Mouse (Mus musculus) heart, embryonic 16.5 days (tissue): ENCODE data around the gene Gm20388. TPM values are rescaled to one million over a fixed set of nuclear protein-coding genes. Genes with fewer than 3 reads are reported as not detected.
A peak's percentile ranks its signal among the peaks of the same experiment; 100 is the strongest.

Source experiments
- ATAC-seq: fragments of 200-750 bp; cut with Nextera tagmentation; replicated peaks from 2 replicates; pipeline ENCODE4 v1.8.0; 2017; ENCODE audit warnings: moderate number of reproducible peaks; ENCODE audit not compliant: insufficient read depth, low FRiP score; ENCODE audit errors: extremely low read depth
- H3K27ac ChIP-seq: fragments of 300-500 bp; sonication (generic); 2 replicates; pipeline ENCODE4 v1.5.1; 2014; ENCODE audit warnings: mild to moderate bottlenecking, low read length, control low read depth, moderate library complexity
- H3K27me3 ChIP-seq: fragments of 300-500 bp; sonication (generic); 2 replicates; pipeline ENCODE4 v1.6.1; 2014; ENCODE audit warnings: low read length, mixed read lengths; ENCODE audit not compliant: control insufficient read depth, insufficient read depth
- H3K36me3 ChIP-seq: fragments of 300-500 bp; sonication (generic); 2 replicates; pipeline ENCODE4 v1.6.1; 2014; ENCODE audit not compliant: control insufficient read depth, insufficient read depth
- H3K4me1 ChIP-seq: fragments of 300-500 bp; sonication (generic); 2 replicates; pipeline ENCODE4 v1.6.1; 2014; ENCODE audit warnings: low read length, mixed read lengths; ENCODE audit not compliant: control insufficient read depth, insufficient read depth
- H3K4me2 ChIP-seq: fragments of 300-500 bp; sonication (generic); 2 replicates; pipeline ENCODE4 v1.6.1; 2014; ENCODE audit warnings: low read depth, mild to moderate bottlenecking, control low read depth, low read length
- H3K4me3 ChIP-seq: fragments of 300-500 bp; sonication (generic); 2 replicates; pipeline ENCODE4 v1.5.1; 2014; ENCODE audit warnings: mild to moderate bottlenecking, control low read depth, low read length
- H3K9ac ChIP-seq: fragments of 300-500 bp; sonication (generic); 2 replicates; pipeline ENCODE4 v1.6.1; 2014; ENCODE audit warnings: low read length, control low read depth
- H3K9me3 ChIP-seq: fragments of 300-500 bp; sonication (generic); replicated peaks from 2 replicates; pipeline ENCODE4 v1.6.1; 2016; ENCODE audit warnings: low read length; ENCODE audit not compliant: control insufficient read depth
- WGBS: fragments of 180-500 bp; shearing (Covaris S2); extraction: QIAGEN DNeasy Blood & Tissue Kit; methylation state at CpG from one replicate; pipeline ENCODE4 v1.1.7; 2014; 5-methylcytosine and 5-hydroxymethylcytosine counted together
- polyA plus RNA-seq: library from polyadenylated mRNA; unstranded; fragments of >200 nt; fragmentation: Nextera tagmentation; extraction: Ambion mirVana; gene quantifications from 2 replicates; pipeline ENCODE4 v1.2.1, GENCODE M21; 2015

Gm20388 gene
- polyA plus RNA-seq, 1 experiment from 2014 or later: 4.5 TPM

DNA sequence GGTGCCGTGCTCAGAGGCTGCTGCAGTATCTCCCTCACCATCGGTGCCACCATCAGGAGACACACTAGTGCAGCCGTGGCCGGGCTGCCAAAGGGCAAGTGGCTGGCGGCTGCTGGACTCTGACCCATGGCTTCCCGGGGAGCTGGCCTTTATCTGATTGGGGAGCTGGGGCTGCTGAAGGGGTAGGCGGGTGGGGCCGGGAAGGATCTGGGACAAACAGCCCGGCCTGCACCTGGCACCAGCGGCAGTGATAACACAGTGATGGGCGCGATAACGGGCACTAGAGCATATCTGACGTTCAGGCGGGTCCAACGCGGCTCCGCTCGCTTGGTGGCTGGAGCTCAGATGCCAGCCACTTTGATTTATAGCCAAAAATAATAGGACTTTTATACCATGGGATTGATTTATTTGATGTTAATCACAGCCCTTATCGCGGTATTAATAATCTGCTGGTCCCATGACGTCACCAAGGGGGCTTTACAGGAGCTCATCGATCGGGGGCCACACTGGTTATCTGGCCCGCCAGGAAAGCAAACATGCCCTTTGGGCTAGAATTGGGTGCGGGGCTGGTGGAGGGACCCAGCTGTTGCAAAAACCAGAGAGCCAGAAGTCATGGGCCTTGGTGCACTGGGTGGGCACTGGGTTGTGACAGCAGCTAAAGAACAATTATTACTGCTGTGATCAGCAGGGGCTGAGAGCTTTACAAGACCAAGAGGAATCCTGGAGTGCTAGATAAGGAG, 2396.2 kb downstream of the Gm20388 start:
- H3K4me2 ChIP-seq: no peak overlapping the region
- peaks cover 6% of the 10 kb centered on the region; the same call in 1 of the 2 replicates for H3K36me3 ChIP-seq
- H3K9me3 ChIP-seq: no peaks in the 10 kb centered on the region
- H3K4me3 ChIP-seq: no peak overlapping the region
- peaks cover 49% of the 10 kb centered on the region for H3K4me1 ChIP-seq
- no peak overlapping the region for H3K27ac ChIP-seq
- ATAC-seq: no peak
- no peak overlapping the region for H3K9ac ChIP-seq
- H3K27me3 ChIP-seq: no peaks in the 10 kb centered on the region
- WGBS: 80% methylated on average over 26 of the region's 26 CpGs

DNA sequence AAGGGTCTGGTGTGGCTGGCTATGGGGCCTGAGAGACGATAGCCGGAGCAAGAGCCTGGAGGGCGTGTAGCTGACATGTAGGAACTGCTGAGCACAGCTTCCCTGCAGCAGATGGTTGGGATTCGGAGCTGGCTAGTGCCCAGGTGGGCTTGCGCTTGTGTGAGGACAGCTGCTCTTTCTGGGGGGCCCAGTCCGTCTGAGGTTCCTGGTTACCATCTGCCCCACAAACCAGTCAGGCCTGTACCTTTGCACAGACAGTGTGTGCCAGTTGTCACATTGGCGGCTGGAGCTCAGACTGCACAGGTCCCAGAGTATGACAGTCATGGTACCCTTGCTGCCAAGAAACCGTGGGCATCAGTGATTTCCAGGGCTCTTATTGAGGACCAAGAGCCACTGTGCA, 2397.2 kb downstream of the Gm20388 start:
- Histone ChIP-seq H3K36me3 (peaks cover 6% of the 10 kb centered on the region; the same call in 1 of the 2 replicates), H3K9ac (no peak overlapping the region), H3K27me3 (no peaks in the 10 kb centered on the region), H3K27ac (no peak overlapping the region), H3K4me2 (no peak overlapping the region), H3K4me1 (peaks cover 47% of the 10 kb centered on the region), H3K4me3 (no peak overlapping the region), H3K9me3 (no peaks in the 10 kb centered on the region)
- WGBS: 88% methylated on average over 8 of the region's 8 CpGs
- ATAC-seq: no peak

DNA sequence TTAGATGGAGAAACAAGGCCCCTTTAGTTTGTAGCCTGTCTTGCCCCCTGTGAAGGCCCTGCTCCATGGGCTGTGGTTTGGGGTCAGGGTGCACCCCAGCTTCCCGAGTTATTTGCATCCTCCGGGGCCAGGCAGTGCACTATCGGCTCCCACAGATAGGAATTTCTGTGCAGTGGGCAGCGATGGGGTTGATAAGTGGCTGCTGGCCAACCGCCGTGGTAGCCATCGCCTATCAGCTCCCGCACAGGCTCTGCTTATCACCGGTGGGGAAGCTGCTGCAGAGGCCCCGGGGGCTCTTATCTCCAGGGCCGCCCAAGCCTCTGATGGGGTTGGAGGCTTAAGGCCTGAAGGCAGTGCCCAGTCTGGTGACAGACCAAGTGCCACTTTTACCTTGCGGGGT, 2398.6 kb downstream of the Gm20388 start:
- no peak for ATAC-seq
- peaks cover 49% of the 10 kb centered on the region for H3K4me1 ChIP-seq
- H3K27ac ChIP-seq: peak overlapping the region; percentile 50
- no peak overlapping the region for H3K4me2 ChIP-seq
- peaks cover 9% of the 10 kb centered on the region; the same call in 1 of the 2 replicates for H3K36me3 ChIP-seq
- no peak overlapping the region for H3K4me3 ChIP-seq
- H3K9ac ChIP-seq: no peak overlapping the region
- WGBS: 11% methylated on average over 12 of the region's 12 CpGs
- no peaks in the 10 kb centered on the region for H3K9me3 ChIP-seq
- no peaks in the 10 kb centered on the region for H3K27me3 ChIP-seq

DNA sequence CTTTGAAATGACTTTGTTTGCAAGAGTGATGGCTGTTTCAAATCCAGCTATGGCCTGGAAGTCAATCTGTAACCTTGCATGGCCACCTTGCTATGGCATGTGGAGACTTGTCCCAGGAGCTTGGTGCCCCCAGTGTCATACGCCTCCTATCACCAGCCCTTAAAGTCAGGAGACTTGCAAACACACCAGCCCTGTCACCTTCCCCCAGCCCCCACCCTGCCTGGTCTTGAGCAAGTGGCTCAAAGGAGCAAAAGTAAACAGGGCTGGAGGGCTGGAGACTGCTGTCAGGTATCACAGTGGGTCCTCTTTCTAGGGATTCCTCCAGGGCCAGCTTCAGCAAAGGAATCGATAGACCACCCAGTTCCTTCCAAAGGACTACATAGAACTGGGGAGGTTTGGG, 2400.5 kb downstream of the Gm20388 start:
- Histone ChIP-seq H3K4me1 (peaks cover 64% of the 10 kb centered on the region), H3K36me3 (peaks cover 10% of the 10 kb centered on the region; the same call in 1 of the 2 replicates), H3K4me2 (no peak overlapping the region), H3K27ac (no peak overlapping the region), H3K9ac (no peak overlapping the region), H3K4me3 (no peak overlapping the region), H3K9me3 (no peaks in the 10 kb centered on the region), H3K27me3 (no peaks in the 10 kb centered on the region)
- 72% methylated on average over 2 of the region's 2 CpGs for WGBS
- ATAC-seq: no peak

DNA sequence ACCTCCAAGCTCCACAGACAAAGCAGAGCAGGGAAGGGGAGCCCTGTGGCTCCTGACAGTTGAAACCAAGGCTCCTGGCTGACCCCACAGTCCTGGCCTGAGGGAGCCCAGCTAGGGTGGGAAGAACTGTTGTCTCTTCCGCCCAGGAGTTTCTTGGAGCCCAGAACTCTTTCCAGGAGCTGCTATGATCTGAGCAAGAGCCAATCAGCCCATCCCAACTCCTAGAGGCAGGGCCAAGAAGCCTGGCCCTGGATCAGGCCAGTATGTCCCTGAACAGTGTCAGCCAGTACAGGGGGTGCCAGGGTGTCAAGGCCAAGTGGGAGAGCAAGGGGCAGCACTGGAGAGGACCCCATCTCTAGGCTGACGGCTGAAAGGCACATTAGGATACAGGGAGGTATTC, 2401.9 kb downstream of the Gm20388 start:
- no peak overlapping the region for H3K4me2 ChIP-seq
- no peaks in the 10 kb centered on the region for H3K27me3 ChIP-seq
- WGBS: 63% methylated on average over 2 of the region's 2 CpGs
- H3K4me3 ChIP-seq: no peak overlapping the region
- ATAC-seq: 0 out of 2 replicates have a peak, but pooled peaks have one; percentile 7
- no peak overlapping the region for H3K9ac ChIP-seq
- no peaks in the 10 kb centered on the region for H3K9me3 ChIP-seq
- H3K27ac ChIP-seq: peak overlapping the region; percentile 48; the same call in 1 of the 2 replicates
- H3K4me1 ChIP-seq: peaks cover 66% of the 10 kb centered on the region
- H3K36me3 ChIP-seq: peaks cover 12% of the 10 kb centered on the region; the same call in 1 of the 2 replicates

DNA sequence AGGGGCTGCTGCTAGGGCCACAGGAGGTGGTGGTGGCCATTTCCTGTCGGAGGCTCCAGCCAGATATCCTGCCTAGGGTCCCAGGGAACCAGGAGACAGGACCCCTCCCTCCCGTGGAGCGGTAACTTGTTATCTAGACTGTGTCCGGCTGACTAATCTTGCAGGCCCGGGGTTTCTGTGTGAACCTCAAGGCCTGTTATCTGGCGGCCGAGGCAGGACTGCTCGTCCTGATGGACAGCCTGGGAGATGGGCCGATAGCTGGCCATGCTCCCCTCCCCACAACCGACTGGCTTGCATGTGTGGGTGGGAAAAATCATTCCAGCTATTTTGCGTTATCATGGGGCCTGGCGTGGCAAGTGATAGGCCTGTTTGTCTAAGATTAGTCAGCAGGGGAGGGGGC, 2402.7 kb downstream of the Gm20388 start:
- H3K36me3 ChIP-seq: 0 out of 2 replicates have a peak, but pooled peaks cover 6% of the 10 kb centered on the region
- no peak overlapping the region for H3K4me3 ChIP-seq
- ATAC-seq: 0 out of 2 replicates have a peak, but pooled peaks have one; percentile 11
- no peak overlapping the region for H3K9ac ChIP-seq
- H3K9me3 ChIP-seq: no peaks in the 10 kb centered on the region
- no peaks in the 10 kb centered on the region for H3K27me3 ChIP-seq
- peak overlapping the region; percentile 43; the same call in 1 of the 2 replicates for H3K27ac ChIP-seq
- H3K4me1 ChIP-seq: peaks cover 69% of the 10 kb centered on the region
- no peak overlapping the region for H3K4me2 ChIP-seq
- 21% methylated on average over 12 of the region's 12 CpGs for WGBS

DNA sequence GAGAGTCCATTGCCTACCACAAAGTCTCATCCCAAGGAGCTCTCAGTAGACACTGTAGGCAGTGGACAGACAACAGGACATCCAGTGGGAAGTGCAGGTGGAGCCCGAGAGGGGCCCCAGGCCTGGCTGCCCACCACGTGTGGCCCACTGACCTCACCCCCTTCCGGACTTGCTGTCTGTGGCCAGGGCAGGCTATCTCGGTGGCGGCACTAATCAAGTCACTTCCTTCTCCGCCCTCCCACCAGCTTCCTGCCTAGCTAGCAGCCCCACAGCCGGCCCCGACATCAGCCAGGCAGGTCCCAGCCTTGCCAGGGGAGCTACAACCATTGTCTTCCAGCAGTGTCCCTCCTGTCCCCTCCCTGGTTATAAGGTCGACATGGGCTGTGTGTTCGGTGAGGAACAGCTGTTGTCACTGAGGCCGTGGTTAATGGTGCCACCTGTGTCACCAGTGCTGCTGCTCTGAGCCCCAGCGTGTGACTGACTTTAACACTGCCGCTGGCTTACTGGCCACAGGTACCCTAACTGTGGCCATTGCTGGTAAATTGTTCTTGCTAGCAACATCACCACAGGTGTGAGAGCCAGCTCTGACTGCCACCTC, 2404.4 kb downstream of the Gm20388 start:
- 0 out of 2 replicates have a peak, but pooled peaks cover 6% of the 10 kb centered on the region for H3K36me3 ChIP-seq
- ATAC-seq: peak; percentile 47
- H3K27me3 ChIP-seq: no peaks in the 10 kb centered on the region
- H3K9me3 ChIP-seq: no peaks in the 10 kb centered on the region
- H3K4me2 ChIP-seq: no peak overlapping the region
- peaks cover 63% of the 10 kb centered on the region for H3K4me1 ChIP-seq
- WGBS: 50% methylated on average over 12 of the region's 13 CpGs
- H3K9ac ChIP-seq: 0 out of 2 replicates have a peak overlapping the region, but pooled peaks have one; percentile 17
- no peak overlapping the region for H3K4me3 ChIP-seq
- peak overlapping the region; percentile 71 for H3K27ac ChIP-seq

DNA sequence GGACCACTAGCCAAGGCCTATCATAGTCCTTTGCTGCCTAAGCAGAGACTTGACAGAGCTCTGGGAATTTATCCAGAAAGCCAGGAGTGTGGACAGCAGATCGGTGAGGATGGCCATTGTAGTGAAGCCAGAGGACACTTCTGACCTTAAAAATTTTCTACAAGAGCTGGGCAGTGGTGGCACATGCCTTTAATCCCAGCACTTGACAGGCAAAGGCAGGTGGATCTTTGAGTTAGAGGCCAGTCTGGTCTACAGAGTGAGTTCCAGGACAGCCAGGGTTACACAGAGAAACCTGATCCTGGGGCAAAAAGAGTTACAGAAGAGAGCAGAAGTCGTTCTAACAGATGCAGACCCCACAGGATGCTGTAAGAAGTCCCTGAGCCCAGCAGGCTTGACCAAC, 2405.8 kb downstream of the Gm20388 start:
- 50% methylated on average over 2 of the region's 2 CpGs for WGBS
- H3K4me3 ChIP-seq: no peak overlapping the region
- H3K9me3 ChIP-seq: no peaks in the 10 kb centered on the region
- 0 out of 2 replicates have a peak, but pooled peaks cover 6% of the 10 kb centered on the region for H3K36me3 ChIP-seq
- H3K4me2 ChIP-seq: no peak overlapping the region
- peaks cover 60% of the 10 kb centered on the region for H3K4me1 ChIP-seq
- ATAC-seq: no peak
- no peak overlapping the region; the same call in 1 of the 2 replicates for H3K9ac ChIP-seq
- no peak overlapping the region for H3K27ac ChIP-seq
- no peaks in the 10 kb centered on the region for H3K27me3 ChIP-seq

DNA sequence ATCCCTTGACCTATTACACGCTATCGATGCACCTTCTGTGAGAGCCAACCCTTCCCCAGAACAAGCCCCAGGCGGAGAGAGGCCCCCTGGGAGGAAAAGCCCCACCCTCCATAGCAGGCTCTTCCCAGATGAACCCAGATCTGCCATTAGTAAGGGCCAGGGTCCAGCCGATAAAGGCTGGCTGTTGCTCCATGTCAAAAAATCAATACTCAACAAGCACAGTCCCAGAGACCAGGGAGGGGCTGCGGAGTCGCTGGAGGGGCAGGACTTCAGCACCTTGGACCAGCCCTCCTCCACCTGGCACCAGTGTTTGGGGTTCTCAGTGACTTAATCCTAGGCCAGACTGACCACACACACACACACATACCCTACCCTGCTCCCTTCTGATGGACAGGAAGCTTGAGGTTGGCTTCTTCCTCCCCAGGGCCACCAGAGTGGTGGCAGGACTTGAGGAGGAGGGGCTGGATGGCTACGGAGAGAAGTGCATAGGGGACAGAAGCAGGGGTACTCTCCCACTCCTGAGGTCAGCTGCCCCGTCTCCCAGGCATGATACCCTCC, 2407.4 kb downstream of the Gm20388 start:
- no peak overlapping the region for H3K4me2 ChIP-seq
- H3K27me3 ChIP-seq: no peaks in the 10 kb centered on the region
- whole genome bisulfite sequencing: 48% methylated on average over 8 of the region's 8 CpGs
- ATAC-seq: no peak
- H3K36me3 ChIP-seq: 0 out of 2 replicates have a peak, but pooled peaks cover 6% of the 10 kb centered on the region
- no peak overlapping the region for H3K4me3 ChIP-seq
- H3K4me1 ChIP-seq: peaks cover 66% of the 10 kb centered on the region
- no peaks in the 10 kb centered on the region for H3K9me3 ChIP-seq
- H3K9ac ChIP-seq: no peak overlapping the region
- no peak overlapping the region for H3K27ac ChIP-seq
